Mouse (Mus musculus) megakaryocyte, embryonic 14.5 days (primary cell): ENCODE results near the gene Tmem132c. TPM values are rescaled to one million over a fixed set of nuclear protein-coding genes. Genes with fewer than 3 reads are reported as not detected.
A peak's percentile ranks its signal among the peaks of the same experiment; 100 is the strongest.

Source experiments
- H3K27me3 ChIP-seq: replicated peaks from 2 replicates; pipeline ENCODE3; 2012; ENCODE audit warnings: inconsistent platforms
- H3K36me3 ChIP-seq: replicated peaks from 2 replicates; pipeline ENCODE3; 2012; ENCODE audit warnings: low read length, inconsistent platforms, mixed read lengths
- H3K4me1 ChIP-seq: 2 replicates; pipeline ENCODE4 v1.6.1; 2012; ENCODE audit warnings: inconsistent platforms
- H3K4me3 ChIP-seq: replicated peaks from 2 replicates; pipeline ENCODE3; 2012; ENCODE audit warnings: moderate library complexity, mild to moderate bottlenecking, inconsistent platforms
- H3K9me3 ChIP-seq: 2 replicates; pipeline ENCODE4 v1.6.1; 2012; ENCODE audit warnings: inconsistent platforms
- FLI1 ChIP-seq: IDR thresholded peaks from 2 replicates; pipeline ENCODE4 v1.6.1; 2012; ENCODE audit warnings: low read length, inconsistent platforms, mixed read lengths
- GATA1 ChIP-seq: IDR thresholded peaks from 3 replicates; pipeline ENCODE4 v1.6.1; 2012; ENCODE audit warnings: mixed read lengths, low read length, inconsistent platforms, borderline replicate concordance
- polyA plus RNA-seq: library from polyadenylated mRNA; stranded (reverse); fragments of >175 nt; gene quantifications from 2 replicates; pipeline ENCODE4 v1.2.3, GENCODE M21; 2012; ENCODE audit warnings: low replicate concordance; ENCODE audit not compliant: insufficient read depth

The Tmem132c gene
- polyA plus RNA-seq, 1 experiment: not detected

- H3K4me3 ChIP-seq: no peak overlapping the region
- no peaks in the 10 kb centered on the region for H3K27me3 ChIP-seq
Measured at GRCm38 (mm10) chr5:127281186-127281585, 39.6 kb downstream of the Tmem132c start.

GRCm38 (mm10) chr5:127282539-127283123 is 41.0 kb downstream of the Tmem132c start:
- Histone ChIP-seq H3K4me1 (no peaks in the 10 kb centered on the region), H3K9me3 (peaks cover 66% of the 10 kb centered on the region), H3K27me3 (no peaks in the 10 kb centered on the region), H3K4me3 (no peak overlapping the region), H3K36me3 (no peaks in the 10 kb centered on the region)
- TF ChIP-seq FLI1: no peak
- no peak for TF ChIP-seq GATA1

More at GRCm38 (mm10) chr5:127281186-127281585, 39.6 kb downstream of the Tmem132c start:
- no peaks in the 10 kb centered on the region for H3K36me3 ChIP-seq
- TF ChIP-seq FLI1: no peak
- TF ChIP-seq GATA1: no peak
- no peaks in the 10 kb centered on the region for H3K4me1 ChIP-seq
- peaks cover 58% of the 10 kb centered on the region for H3K9me3 ChIP-seq

DNA sequence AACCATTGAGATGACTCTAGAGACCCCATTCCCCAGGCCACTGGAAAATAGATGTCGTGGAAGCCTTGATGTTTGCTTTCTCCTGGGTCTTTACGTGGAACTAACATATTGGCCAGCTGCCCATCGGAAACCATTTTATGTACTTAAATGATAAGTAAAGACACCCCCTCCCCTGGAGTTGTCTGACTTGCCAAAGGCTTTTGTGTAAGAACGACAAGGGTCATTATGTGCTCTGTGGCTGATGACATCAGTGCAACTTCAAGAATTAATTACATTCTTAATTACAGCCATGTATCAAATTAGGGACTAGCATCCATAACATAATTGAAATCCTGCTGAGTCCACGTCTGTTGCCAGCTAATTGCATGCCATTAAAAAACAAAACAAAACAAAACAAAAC is 45.3 kb downstream of the Tmem132c start:
- Histone ChIP-seq H3K4me1 (no peaks in the 10 kb centered on the region), H3K36me3 (no peaks in the 10 kb centered on the region), H3K27me3 (no peaks in the 10 kb centered on the region), H3K9me3 (peaks cover 63% of the 10 kb centered on the region), H3K4me3 (no peak overlapping the region)
- TF ChIP-seq GATA1 (no peak), FLI1 (no peak)

GRCm38 (mm10) chr5:127289659-127290058 is 48.1 kb downstream of the Tmem132c start:
- Histone ChIP-seq H3K4me1 (no peaks in the 10 kb centered on the region), H3K9me3 (peaks cover 62% of the 10 kb centered on the region), H3K36me3 (no peaks in the 10 kb centered on the region), H3K4me3 (peak overlapping the region; percentile 35), H3K27me3 (no peaks in the 10 kb centered on the region)
- TF ChIP-seq FLI1: no peak
- no peak for TF ChIP-seq GATA1

GRCm38 (mm10) chr5:127290461-127291250 is 49.0 kb downstream of the Tmem132c start:
- TF ChIP-seq FLI1 (no peak), GATA1 (no peak)
- no peaks in the 10 kb centered on the region for H3K36me3 ChIP-seq
- H3K4me3 ChIP-seq: no peak overlapping the region
- no peaks in the 10 kb centered on the region for H3K27me3 ChIP-seq
- no peaks in the 10 kb centered on the region for H3K4me1 ChIP-seq
- H3K9me3 ChIP-seq: peaks cover 72% of the 10 kb centered on the region

DNA sequence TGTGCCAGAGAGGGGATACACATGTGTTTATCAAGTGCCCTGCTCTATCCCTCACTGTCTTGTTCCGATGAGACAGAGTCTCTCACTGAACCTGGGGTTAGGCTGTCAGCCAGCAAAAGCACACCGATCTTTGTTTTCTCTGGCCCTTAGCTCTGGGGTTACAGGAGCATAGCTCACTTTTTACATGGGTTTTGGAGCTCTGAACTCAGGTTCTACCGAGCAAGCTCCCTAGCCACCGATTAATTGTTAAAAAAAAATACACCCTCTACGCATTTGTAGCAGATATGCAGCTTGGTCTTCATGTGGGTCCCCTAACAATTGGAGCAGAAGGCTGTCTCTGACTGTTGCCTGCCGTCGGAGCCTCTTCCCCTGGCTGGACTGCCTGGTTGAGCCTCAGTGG is 50.0 kb downstream of the Tmem132c start:
- Histone ChIP-seq H3K4me1 (no peaks in the 10 kb centered on the region), H3K36me3 (no peaks in the 10 kb centered on the region), H3K9me3 (peaks cover 72% of the 10 kb centered on the region), H3K4me3 (no peak overlapping the region), H3K27me3 (no peaks in the 10 kb centered on the region)
- TF ChIP-seq FLI1 (no peak), GATA1 (no peak)

DNA sequence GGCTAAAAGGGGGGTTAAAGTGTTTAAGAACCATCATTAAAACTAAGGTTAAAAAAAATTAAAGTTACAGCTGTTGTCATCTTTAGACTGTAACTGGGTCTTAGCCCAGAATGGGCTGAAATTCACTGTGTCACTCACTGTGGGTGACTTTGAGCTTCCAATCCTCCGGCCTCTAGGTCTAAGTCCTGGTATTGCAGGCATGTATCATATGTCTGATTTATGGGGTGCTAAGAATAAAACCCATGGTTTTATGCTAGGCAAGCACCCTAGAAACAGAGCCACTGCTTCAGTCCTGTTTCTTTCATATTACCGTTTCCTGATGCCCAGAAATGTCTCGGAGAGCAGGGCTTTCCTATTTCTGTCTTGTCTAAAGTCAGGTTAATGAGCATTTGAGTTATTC is 52.1 kb downstream of the Tmem132c start:
- H3K4me3 ChIP-seq: no peak overlapping the region
- H3K27me3 ChIP-seq: no peaks in the 10 kb centered on the region
- peaks cover 76% of the 10 kb centered on the region for H3K9me3 ChIP-seq
- no peaks in the 10 kb centered on the region for H3K36me3 ChIP-seq
- TF ChIP-seq GATA1 (no peak), FLI1 (no peak)
- no peaks in the 10 kb centered on the region for H3K4me1 ChIP-seq

- peaks cover 79% of the 10 kb centered on the region for H3K9me3 ChIP-seq
- H3K4me3 ChIP-seq: no peak overlapping the region
- no peak for TF ChIP-seq GATA1
- TF ChIP-seq FLI1: no peak
- no peaks in the 10 kb centered on the region for H3K36me3 ChIP-seq
- H3K4me1 ChIP-seq: no peaks in the 10 kb centered on the region
- no peaks in the 10 kb centered on the region for H3K27me3 ChIP-seq
Measured at GRCm38 (mm10) chr5:127297461-127297860, 55.9 kb downstream of the Tmem132c start.

DNA sequence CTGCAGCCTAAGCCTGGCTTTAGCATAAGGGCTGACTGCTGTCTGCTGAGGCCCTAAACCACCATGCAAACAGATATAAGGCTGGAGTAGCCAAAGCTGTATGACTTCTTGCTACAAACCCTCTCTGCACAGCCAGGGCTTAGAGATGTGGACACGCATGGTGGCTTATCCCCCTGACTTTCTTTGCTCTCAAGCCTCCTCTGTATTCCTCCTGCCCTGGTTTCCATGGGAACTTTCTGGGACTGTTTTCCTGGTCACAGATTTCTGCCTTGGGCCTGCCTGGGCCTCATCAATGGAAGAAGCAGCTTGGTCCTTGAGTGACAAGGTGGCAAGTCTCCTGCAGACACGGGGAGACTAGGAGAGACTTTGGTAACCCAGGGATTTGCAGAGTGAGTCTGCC is 56.5 kb downstream of the Tmem132c start:
- peaks cover 77% of the 10 kb centered on the region for H3K9me3 ChIP-seq

DNA sequence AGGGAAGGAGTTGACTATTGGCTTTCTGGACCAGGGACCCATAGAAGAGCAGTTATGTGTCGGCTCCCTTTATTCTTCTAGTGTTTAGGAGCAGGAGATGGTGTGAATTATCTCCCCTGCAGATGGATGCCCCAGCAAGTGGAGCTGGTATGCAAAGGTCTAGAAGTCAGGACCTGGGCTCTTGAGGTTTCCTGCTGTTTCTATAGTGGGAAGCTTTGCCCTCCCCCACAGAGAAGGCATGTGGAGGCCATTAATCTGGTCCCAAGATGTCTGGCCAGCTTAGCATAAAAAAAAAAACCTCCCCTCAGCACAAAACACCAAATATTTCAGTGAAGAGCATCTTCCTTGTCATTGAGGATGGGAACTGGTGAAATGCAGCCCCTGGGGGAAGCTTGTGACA is 57.4 kb downstream of the Tmem132c start:
- H3K36me3 ChIP-seq: no peaks in the 10 kb centered on the region
- TF ChIP-seq FLI1 (no peak), GATA1 (no peak)
- peaks cover 75% of the 10 kb centered on the region for H3K9me3 ChIP-seq
- H3K27me3 ChIP-seq: no peaks in the 10 kb centered on the region
- H3K4me3 ChIP-seq: no peak overlapping the region
- H3K4me1 ChIP-seq: no peaks in the 10 kb centered on the region

More for the DNA sequence above, 56.5 kb downstream of the Tmem132c start:
- TF ChIP-seq FLI1: no peak
- TF ChIP-seq GATA1: no peak
- no peaks in the 10 kb centered on the region for H3K36me3 ChIP-seq
- H3K4me1 ChIP-seq: no peaks in the 10 kb centered on the region
- no peak overlapping the region for H3K4me3 ChIP-seq
- no peaks in the 10 kb centered on the region for H3K27me3 ChIP-seq
